Mouse (Mus musculus) heart, embryonic 15.5 days (tissue): Measurements from ENCODE around the gene Cntnap2. TPM values are rescaled to one million over a fixed set of nuclear protein-coding genes. Genes with fewer than 3 reads are reported as not detected.
"Not testable (repeated sequence)": the region's sequence is repeated elsewhere in the genome, so short reads cannot be mapped to it uniquely, and the experiment has no call there.

Experiments
- ATAC-seq: fragments of 200-750 bp; cut with Nextera tagmentation; replicated peaks from 2 replicates; pipeline ENCODE4 v1.8.0; 2017; ENCODE audit warnings: low read depth, moderate TSS enrichment; ENCODE audit not compliant: insufficient number of reproducible peaks, insufficient read depth, low FRiP score
- H3K27ac ChIP-seq: fragments of 300-500 bp; sonication (generic); 2 replicates; pipeline ENCODE4 v1.5.1; 2015; ENCODE audit warnings: mild to moderate bottlenecking, inconsistent platforms
- H3K27me3 ChIP-seq: fragments of 300-500 bp; sonication (generic); 2 replicates; pipeline ENCODE4 v1.6.1; 2015; ENCODE audit warnings: inconsistent platforms
- H3K36me3 ChIP-seq: fragments of 300-500 bp; sonication (generic); 2 replicates; pipeline ENCODE4 v1.6.1; 2015; ENCODE audit warnings: mild to moderate bottlenecking, inconsistent platforms
- H3K4me1 ChIP-seq: fragments of 300-500 bp; sonication (generic); replicated peaks from 2 replicates; pipeline ENCODE4 v1.6.1; 2015; ENCODE audit warnings: inconsistent platforms
- H3K4me2 ChIP-seq: fragments of 300-500 bp; sonication (generic); 2 replicates; pipeline ENCODE4 v1.6.1; 2015; ENCODE audit warnings: inconsistent platforms, mild to moderate bottlenecking, moderate library complexity
- H3K4me3 ChIP-seq: fragments of 300-500 bp; sonication (generic); 2 replicates; pipeline ENCODE4 v1.5.1; 2015; ENCODE audit warnings: mild to moderate bottlenecking, inconsistent platforms
- H3K9ac ChIP-seq: fragments of 300-500 bp; sonication (generic); 2 replicates; pipeline ENCODE4 v1.6.1; 2015; ENCODE audit warnings: mild to moderate bottlenecking, inconsistent platforms
- H3K9me3 ChIP-seq: fragments of 300-500 bp; sonication (generic); replicated peaks from 2 replicates; pipeline ENCODE4 v1.6.1; 2016; ENCODE audit warnings: inconsistent platforms
- WGBS: fragments of 180-500 bp; shearing (Covaris S2); methylation state at CpG from one replicate; pipeline ENCODE4 v1.1.7; 2015; ENCODE audit warnings: mixed read lengths; 5-methylcytosine and 5-hydroxymethylcytosine counted together
- polyA plus RNA-seq: library from polyadenylated mRNA; unstranded; fragments of >200 nt; fragmentation: Nextera tagmentation; extraction: Ambion mirVana; gene quantifications from 2 replicates; pipeline ENCODE4 v1.2.1, GENCODE M21; 2015

Cntnap2 gene
- polyA plus RNA-seq, 1 experiment from 2014 or later, result 0.28 TPM

- ATAC-seq, H3K4me1 ChIP-seq, H3K4me2 ChIP-seq, H3K9me3 ChIP-seq, H3K4me3 ChIP-seq, H3K9ac ChIP-seq, H3K27me3 ChIP-seq, H3K27ac ChIP-seq, H3K36me3 ChIP-seq: not testable (repeated sequence)
- WGBS, result 83% methylated on average over 2 of the region's 2 CpGs
Measured at GRCm38 (mm10) chr6:46537586-46537985, 1478.4 kb downstream of the Cntnap2 start.

- H3K4me3 ChIP-seq, result no peak overlapping the region
- H3K36me3 ChIP-seq, result no peaks in the 10 kb centered on the region
- WGBS, result 75% methylated on average over 2 of the region's 2 CpGs
- H3K27ac ChIP-seq, result no peak overlapping the region
- no peaks in the 10 kb centered on the region for H3K27me3 ChIP-seq
- H3K4me1 ChIP-seq, result no peaks in the 10 kb centered on the region
- H3K4me2 ChIP-seq, result no peak overlapping the region
- ATAC-seq, result no peak
- no peak overlapping the region for H3K9ac ChIP-seq
- H3K9me3 ChIP-seq, result no peaks in the 10 kb centered on the region
Measured at GRCm38 (mm10) chr6:46563470-46563869, 1504.3 kb downstream of the Cntnap2 start.

GRCm38 (mm10) chr6:46575055-46575454 lies 1515.9 kb downstream of the Cntnap2 start:
- WGBS, result 66% methylated on average over 3 of the region's 3 CpGs
- no peak overlapping the region for H3K9ac ChIP-seq
- no peaks in the 10 kb centered on the region for H3K27me3 ChIP-seq
- H3K4me1 ChIP-seq, result no peaks in the 10 kb centered on the region
- no peaks in the 10 kb centered on the region for H3K9me3 ChIP-seq
- ATAC-seq, result no peak
- H3K4me3 ChIP-seq, result no peak overlapping the region
- H3K27ac ChIP-seq, result no peak overlapping the region
- no peak overlapping the region for H3K4me2 ChIP-seq
- H3K36me3 ChIP-seq, result no peaks in the 10 kb centered on the region

- Histone ChIP-seq H3K27ac (no peak overlapping the region), H3K27me3 (no peaks in the 10 kb centered on the region), H3K4me1 (no peaks in the 10 kb centered on the region), H3K4me3 (no peak overlapping the region), H3K4me2 (no peak overlapping the region), H3K9me3 (no peaks in the 10 kb centered on the region), H3K9ac (no peak overlapping the region), H3K36me3 (no peaks in the 10 kb centered on the region)
- ATAC-seq, result no peak
Measured at GRCm38 (mm10) chr6:46612365-46612764, 1553.2 kb downstream of the Cntnap2 start.

GRCm38 (mm10) chr6:46612872-46613271 lies 1553.7 kb downstream of the Cntnap2 start:
- H3K4me2 ChIP-seq, result no peak overlapping the region
- H3K9me3 ChIP-seq, result no peaks in the 10 kb centered on the region
- WGBS, result 81% methylated on average over 3 of the region's 3 CpGs
- H3K4me3 ChIP-seq, result no peak overlapping the region
- H3K4me1 ChIP-seq, result no peaks in the 10 kb centered on the region
- no peaks in the 10 kb centered on the region for H3K36me3 ChIP-seq
- no peak overlapping the region for H3K9ac ChIP-seq
- no peak overlapping the region for H3K27ac ChIP-seq
- no peaks in the 10 kb centered on the region for H3K27me3 ChIP-seq
- no peak for ATAC-seq

- Histone ChIP-seq H3K9me3 (no peaks in the 10 kb centered on the region), H3K9ac (no peak overlapping the region), H3K4me1 (no peaks in the 10 kb centered on the region), H3K4me3 (no peak overlapping the region), H3K36me3 (no peaks in the 10 kb centered on the region), H3K27me3 (no peaks in the 10 kb centered on the region), H3K27ac (no peak overlapping the region), H3K4me2 (no peak overlapping the region)
- no peak for ATAC-seq
- WGBS, result 71% methylated on average over 1 of the region's 1 CpGs
Measured at GRCm38 (mm10) chr6:46669018-46669417, 1609.9 kb downstream of the Cntnap2 start.

GRCm38 (mm10) chr6:46675081-46675480 lies 1615.9 kb downstream of the Cntnap2 start:
- WGBS, result 69% methylated on average over 2 of the region's 2 CpGs
- no peak overlapping the region for H3K4me3 ChIP-seq
- H3K9ac ChIP-seq, result no peak overlapping the region
- ATAC-seq, result no peak
- no peak overlapping the region for H3K4me2 ChIP-seq
- H3K27ac ChIP-seq, result no peak overlapping the region
- H3K27me3 ChIP-seq, result no peaks in the 10 kb centered on the region
- no peaks in the 10 kb centered on the region for H3K4me1 ChIP-seq
- no peaks in the 10 kb centered on the region for H3K9me3 ChIP-seq
- H3K36me3 ChIP-seq, result no peaks in the 10 kb centered on the region

- no peak overlapping the region for H3K4me2 ChIP-seq
- no peak overlapping the region for H3K27ac ChIP-seq
- H3K27me3 ChIP-seq, result no peaks in the 10 kb centered on the region
- H3K4me1 ChIP-seq, result no peaks in the 10 kb centered on the region
- 60% methylated on average over 4 of the region's 4 CpGs for WGBS
- ATAC-seq, result no peak
- no peaks in the 10 kb centered on the region for H3K9me3 ChIP-seq
- no peak overlapping the region for H3K4me3 ChIP-seq
- H3K36me3 ChIP-seq, result no peaks in the 10 kb centered on the region
- H3K9ac ChIP-seq, result no peak overlapping the region
Measured at GRCm38 (mm10) chr6:46675621-46676020, 1616.5 kb downstream of the Cntnap2 start.

- no peaks in the 10 kb centered on the region for H3K36me3 ChIP-seq
- no peak for ATAC-seq
- H3K27me3 ChIP-seq, result no peaks in the 10 kb centered on the region
- no peak overlapping the region for H3K9ac ChIP-seq
- H3K4me3 ChIP-seq, result no peak overlapping the region
- no peaks in the 10 kb centered on the region for H3K9me3 ChIP-seq
- 61% methylated on average over 1 of the region's 1 CpGs for WGBS
- no peak overlapping the region for H3K4me2 ChIP-seq
- no peaks in the 10 kb centered on the region for H3K4me1 ChIP-seq
- H3K27ac ChIP-seq, result no peak overlapping the region
Measured at GRCm38 (mm10) chr6:46696187-46696586, 1637.0 kb downstream of the Cntnap2 start.

GRCm38 (mm10) chr6:46699343-46699742 lies 1640.2 kb downstream of the Cntnap2 start:
- Histone ChIP-seq H3K4me1 (no peaks in the 10 kb centered on the region), H3K9ac (no peak overlapping the region), H3K4me2 (no peak overlapping the region), H3K27ac (no peak overlapping the region), H3K36me3 (no peaks in the 10 kb centered on the region), H3K4me3 (no peak overlapping the region), H3K27me3 (no peaks in the 10 kb centered on the region), H3K9me3 (no peaks in the 10 kb centered on the region)
- 83% methylated on average over 2 of the region's 2 CpGs for WGBS
- no peak for ATAC-seq

- H3K27ac ChIP-seq, result no peak overlapping the region
- no peaks in the 10 kb centered on the region for H3K9me3 ChIP-seq
- H3K36me3 ChIP-seq, result no peaks in the 10 kb centered on the region
- no peaks in the 10 kb centered on the region for H3K4me1 ChIP-seq
- H3K27me3 ChIP-seq, result no peaks in the 10 kb centered on the region
- 71% methylated on average over 7 of the region's 7 CpGs for WGBS
- no peak overlapping the region for H3K9ac ChIP-seq
- no peak overlapping the region for H3K4me3 ChIP-seq
- no peak overlapping the region for H3K4me2 ChIP-seq
- ATAC-seq, result no peak
Measured at GRCm38 (mm10) chr6:46704293-46705170, 1645.4 kb downstream of the Cntnap2 start.

GRCm38 (mm10) chr6:46705926-46706325 lies 1646.8 kb downstream of the Cntnap2 start:
- 76% methylated on average over 3 of the region's 3 CpGs for WGBS

More at GRCm38 (mm10) chr6:46705926-46706325, 1646.8 kb downstream of the Cntnap2 start:
- no peak overlapping the region for H3K4me3 ChIP-seq
- H3K27me3 ChIP-seq, result no peaks in the 10 kb centered on the region
- ATAC-seq, result no peak
- no peaks in the 10 kb centered on the region for H3K9me3 ChIP-seq
- no peak overlapping the region for H3K27ac ChIP-seq
- no peak overlapping the region for H3K9ac ChIP-seq
- no peaks in the 10 kb centered on the region for H3K36me3 ChIP-seq
- no peak overlapping the region for H3K4me2 ChIP-seq
- no peaks in the 10 kb centered on the region for H3K4me1 ChIP-seq
